Mouse (Mus musculus): ENCODE measurements around the gene Mtf1.

DNA sequence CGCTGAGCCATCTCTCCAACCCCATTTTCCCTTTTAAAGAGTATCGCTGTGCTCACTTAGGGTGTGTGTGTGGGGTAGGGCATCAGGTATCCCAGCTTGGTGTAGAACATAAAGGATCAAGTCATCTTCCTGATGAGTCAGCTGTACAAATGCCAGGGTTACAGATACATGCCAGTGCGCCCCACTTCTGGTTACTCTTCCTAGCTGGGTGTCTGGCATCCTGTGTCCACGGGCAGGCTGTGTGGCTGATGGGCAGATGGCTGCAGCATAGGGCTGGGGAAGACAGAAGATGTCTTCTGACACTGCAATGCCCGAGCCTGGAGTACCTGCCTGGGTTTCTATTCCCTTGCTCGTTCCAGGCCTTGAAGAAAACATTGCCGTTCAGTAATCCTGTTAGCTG, 20.5 kb upstream of the Mtf1 start:
- no peak for TF ChIP-seq CTCF (conservative IDR thresholded peaks at IDR 0.05; ENCODE audit: insufficient read depth, insufficient read length, low read depth, low read length)
- no peak for TF ChIP-seq POLR2A (IDR thresholded peaks at IDR 0.05; ENCODE audit: low read depth, low read length)
